Mouse (Mus musculus) lung, postnatal 0 days (tissue): ENCODE measurements around the gene 4933417A18Rik.
"Not testable (repeated sequence)": the region's sequence is repeated elsewhere in the genome, so short reads cannot be mapped to it uniquely, and the experiment has no call there.

ENCODE experiments used
- CTCF ChIP-seq: IDR thresholded peaks from 2 replicates; pipeline ENCODE4 v1.5.1; 2016; ENCODE audit warnings: antibody characterized with exemption, mild to moderate bottlenecking
- EP300 ChIP-seq: IDR thresholded peaks from 2 replicates; pipeline ENCODE4 v1.6.1; 2016; ENCODE audit warnings: antibody characterized with exemption, mild to moderate bottlenecking, control low read depth

- TF ChIP-seq CTCF = 0 out of 2 replicates have a peak, but pooled peaks have one; percentile 1
- not testable (repeated sequence) for TF ChIP-seq EP300
These were observed 49.5 kb upstream of the 4933417A18Rik start for GRCm38 (mm10) chr13:34874736-34875135.
